Mouse (Mus musculus) heart, postnatal 14 days (tissue): ENCODE data around the gene Etv1. TPM values are rescaled to one million over a fixed set of nuclear protein-coding genes. Genes with fewer than 3 reads are reported as not detected.
A peak's percentile ranks its signal among the peaks of the same experiment; 100 is the strongest.

Experiments used
- DNase-seq, 2 experiments: peaks; one replicate each; pipeline ENCODE4 v3.0.0; 2021 to 2022
- intact Hi-C: fragments of 180-260 bp; cut with DNase I; formaldehyde crosslinking; loops from one replicate; pipeline ENCODE4 v1.15.1; 2025
- long read RNA-seq, 2 experiments: library from polyadenylated mRNA; stranded (forward); transcript quantifications; one replicate each; pipeline ENCODE4 v2.0.0; 2021
- total RNA-seq, 2 experiments: library from RNA; stranded (reverse); gene quantifications; 2 replicates each; pipeline ENCODE4 v1.2.3; 2021

Etv1 gene
- 10 to 100 TPM; 11.0 to 12.4 TPM for total RNA-seq
- long read RNA-seq, experiment 1, partial matches to known transcripts: 0 of 2 reads
- long read RNA-seq, experiment 1, other reads (novel, unspliced or antisense): 1 of 2 reads
- long read RNA-seq, experiment 2, partial matches to known transcripts: 3 of 3 reads
- long read RNA-seq, experiment 2, other reads (novel, unspliced or antisense): 0 of 3 reads

DNA sequence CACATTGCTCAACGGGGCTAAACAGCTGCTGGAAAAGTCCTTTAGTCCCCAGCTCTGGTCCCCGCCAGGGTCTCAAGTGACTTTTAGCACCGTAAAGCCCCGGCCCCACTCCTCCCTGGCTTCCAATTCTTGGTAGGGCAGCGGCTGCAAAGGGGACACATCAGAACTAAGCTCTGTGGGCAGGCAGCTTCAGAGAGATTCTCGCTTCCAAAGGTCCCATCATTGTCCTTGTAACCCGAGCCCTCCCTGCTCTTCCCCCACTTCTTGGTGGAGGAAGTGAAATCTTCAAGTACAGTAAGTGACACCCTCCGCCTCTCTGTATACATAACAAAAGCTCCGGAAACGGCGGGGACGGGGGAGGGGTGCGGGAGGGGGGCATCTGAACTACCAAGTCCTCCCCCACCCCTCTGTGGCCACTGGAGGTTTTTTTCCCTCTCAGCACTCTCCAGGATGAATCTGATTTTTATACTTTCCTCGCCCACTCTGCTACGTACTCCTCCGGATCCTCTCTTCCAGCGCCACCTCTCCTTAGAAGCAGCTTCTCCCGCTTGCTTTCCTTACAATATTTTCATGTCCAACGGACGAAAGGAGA is at the start of gene Etv1:
TSS of gene Etv1 (plus strand) at position 195 of the 592 bp plus-strand sequence.
- intact Hi-C loops: loop anchor here (10.0 kb wide), 1 partner anchor 184 kb away; no protein-coding TSS in a partner anchor
- DNase-seq: peak; percentile 38 to 51

DNA sequence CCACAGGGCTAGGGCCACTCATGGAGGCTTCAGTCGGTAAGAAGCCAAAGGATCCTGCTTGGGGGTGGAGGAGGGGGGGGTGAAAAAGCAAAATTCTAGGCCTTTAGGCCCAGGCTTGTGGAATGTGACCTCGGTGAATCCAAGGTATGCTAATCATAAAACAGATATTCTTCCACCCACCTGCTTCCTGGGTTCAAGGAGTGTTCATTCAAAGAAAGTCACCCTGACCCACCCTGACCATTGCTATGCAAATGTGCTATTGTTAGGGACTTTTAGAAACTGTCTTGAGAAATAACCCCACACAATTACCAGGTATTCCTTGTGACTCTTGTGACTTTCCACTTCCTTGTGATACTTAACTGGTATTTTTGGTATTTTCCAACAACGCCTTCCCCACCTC is 49.5 kb upstream of the Etv1 start:
- DNase-seq: no peak
- intact Hi-C loops: no loop called here

DNA sequence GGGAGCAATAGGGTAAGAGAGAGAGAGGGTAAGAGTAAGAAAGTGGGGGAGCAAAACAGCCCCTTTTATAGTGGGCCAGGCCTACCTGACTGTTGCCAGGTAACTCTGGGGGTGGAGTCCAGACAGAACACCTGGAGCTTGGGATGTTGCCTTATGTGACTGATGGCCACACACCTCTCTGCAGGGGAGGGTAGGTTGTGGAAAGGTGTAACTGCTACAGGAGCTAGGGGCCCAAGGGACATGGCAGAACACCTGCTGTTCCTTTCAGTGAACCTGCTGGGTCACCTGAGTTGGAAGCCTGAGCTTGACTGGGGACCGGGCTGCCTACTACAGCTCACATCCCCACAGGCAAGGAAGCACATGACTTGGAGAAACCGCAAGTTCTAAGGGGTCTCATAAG is 48.4 kb upstream of the Etv1 start:
- intact Hi-C loops: no loop called here
- no peak for DNase-seq

DNA sequence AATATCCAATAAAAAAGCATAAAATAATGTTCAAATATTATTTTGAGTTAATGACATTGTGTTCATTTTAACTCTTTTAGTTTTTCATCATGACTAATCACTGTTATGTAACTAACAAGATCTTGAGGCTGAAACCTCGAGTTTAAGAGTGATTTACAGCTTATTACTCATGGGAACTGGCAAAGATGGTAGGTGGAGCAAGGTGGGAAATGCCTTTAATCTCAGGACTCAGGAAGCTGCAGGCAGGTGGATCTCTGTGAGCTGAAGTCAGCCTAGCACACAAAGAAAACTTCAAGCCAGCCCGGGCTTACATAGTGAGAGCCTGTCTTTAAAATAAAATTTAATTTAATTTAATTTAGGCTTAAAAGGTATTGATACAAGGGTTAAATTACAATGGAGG is 19.9 kb upstream of the Etv1 start:
- intact Hi-C loops: no loop called here

DNA sequence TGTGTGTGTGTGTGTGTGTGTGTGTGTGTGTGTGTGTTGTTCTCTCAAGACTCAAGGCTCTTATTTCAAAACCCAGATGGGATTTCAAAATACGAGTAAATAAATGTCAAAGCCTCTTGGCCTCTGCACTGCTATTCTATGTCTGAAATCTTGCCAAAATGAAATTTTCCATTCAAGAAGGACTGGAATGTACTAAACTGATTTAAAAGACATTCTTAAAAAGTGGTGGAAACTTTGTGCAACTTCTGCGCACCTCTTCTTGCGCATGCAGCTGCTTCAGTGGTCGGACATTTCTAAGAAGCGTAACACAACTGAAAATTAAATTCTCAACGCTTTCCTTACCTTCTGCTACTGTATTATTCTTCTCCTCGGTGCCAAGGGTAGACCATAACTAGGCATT is 1.9 kb upstream of the Etv1 start:
- intact Hi-C loops: loop anchor here (10.0 kb wide), 1 partner anchor 183 kb away; no protein-coding TSS in a partner anchor

More for the DNA sequence above, 19.9 kb upstream of the Etv1 start:
- no peak for DNase-seq

DNA sequence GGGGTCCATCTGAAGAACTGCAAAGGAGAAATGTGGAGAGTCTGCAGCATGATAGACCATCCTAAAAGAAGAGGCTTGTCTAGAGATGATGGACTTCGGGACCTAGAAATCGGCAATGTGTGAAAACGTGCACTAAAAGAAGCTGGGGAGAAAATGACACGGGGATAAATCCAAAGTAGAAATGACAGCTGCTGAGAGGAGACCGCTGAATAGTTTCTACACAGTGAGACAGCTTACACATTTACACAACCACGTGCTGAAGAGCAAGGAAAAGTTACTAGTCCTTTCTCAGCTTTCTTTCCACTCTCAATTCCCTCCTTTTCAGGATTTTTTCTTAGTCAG is 1.3 kb upstream of the Etv1 start:
- no peak for DNase-seq
- intact Hi-C loops: loop anchor here (10.0 kb wide), 1 partner anchor 183 kb away; no protein-coding TSS in a partner anchor

More for the DNA sequence above, 1.9 kb upstream of the Etv1 start:
- peak in 1 of 2 experiments; percentile 4 for DNase-seq

DNA sequence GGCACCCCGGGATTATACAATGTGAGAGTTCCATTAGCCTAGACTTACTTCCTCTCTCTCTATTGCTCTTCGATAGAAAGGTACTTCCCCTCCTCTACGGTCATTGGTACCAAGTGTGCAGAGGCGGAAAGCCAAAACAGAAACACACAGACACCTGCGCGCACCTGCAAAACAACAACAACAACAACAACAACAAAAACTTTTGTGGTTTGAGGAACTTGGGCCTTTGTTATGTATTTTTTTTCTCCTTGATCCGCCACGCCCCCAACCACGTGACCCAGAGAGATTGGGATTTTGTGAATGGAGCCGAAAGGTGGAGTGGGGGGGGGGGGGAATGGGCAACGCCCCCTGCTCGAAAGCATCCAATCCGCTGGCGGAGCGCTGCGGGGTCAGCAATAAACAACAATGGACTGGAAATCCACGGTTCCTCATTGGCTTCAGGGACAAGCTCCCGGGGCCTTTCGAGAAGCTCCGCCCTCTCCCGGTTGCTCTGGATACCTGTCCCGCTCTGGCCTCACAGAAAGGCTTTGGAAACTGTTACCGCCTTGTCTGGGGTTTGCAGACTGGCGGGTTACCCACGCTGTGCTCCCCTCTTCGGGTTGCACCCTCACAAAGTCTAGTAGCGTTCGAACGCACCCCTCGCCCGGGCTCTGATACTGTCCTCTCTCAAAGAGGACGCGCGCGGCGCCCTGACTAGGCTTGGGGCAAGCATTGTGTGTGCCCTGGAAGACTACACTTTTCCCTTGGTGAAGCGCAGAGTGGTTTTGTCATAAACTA is 693 bp upstream of the Etv1 start:
- intact Hi-C loops: loop anchor here (10.0 kb wide), 1 partner anchor 184 kb away; no protein-coding TSS in a partner anchor
- peak; percentile 82 to 84 for DNase-seq

DNA sequence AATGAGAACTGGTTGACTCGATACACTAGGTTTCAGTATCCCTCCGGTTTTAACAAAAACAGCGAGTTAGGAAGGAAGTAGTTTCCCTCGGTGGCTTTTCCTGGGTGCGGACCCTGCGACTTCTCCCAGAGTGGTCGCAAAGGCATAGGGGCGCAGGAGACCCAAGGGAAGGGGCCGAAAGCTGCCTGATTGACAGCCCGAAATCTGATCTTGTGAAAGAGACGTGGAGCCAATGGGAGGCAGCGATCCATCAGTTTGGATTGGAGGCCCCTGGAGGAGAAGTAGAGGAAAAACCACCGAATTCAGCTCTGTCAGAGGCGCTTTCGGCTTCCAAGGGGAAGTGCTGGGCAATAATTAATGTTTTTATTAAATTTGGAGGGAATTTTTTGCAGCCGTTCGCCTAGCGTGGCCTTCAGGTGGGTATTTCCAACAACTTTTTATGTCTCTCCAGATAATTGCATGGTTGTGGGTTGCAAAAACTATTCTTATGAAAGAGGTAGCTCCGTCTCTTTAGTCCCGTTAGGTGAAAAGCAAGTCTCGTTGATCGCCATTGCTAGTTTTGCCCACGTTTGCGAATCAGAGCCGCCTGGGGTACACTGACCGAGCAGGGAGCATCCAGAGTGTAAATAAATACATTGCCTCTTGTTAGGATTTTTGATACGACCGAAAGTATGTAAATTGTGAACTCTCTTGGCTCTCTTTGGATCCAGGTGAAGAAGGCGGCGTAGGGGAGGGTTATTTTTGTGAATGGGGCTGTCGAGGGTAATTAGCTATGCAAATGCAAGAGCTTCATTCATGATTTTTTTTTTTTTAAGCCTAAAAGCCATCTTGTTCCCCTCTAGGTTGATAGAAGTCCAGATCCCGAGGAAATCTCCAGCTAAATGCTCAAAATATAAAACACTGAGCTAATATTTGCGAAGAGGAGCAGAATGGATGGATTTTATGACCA is 1.1 kb downstream of the Etv1 start:
- peak; percentile 61 to 70 for DNase-seq
- intact Hi-C loops: no loop called here

DNA sequence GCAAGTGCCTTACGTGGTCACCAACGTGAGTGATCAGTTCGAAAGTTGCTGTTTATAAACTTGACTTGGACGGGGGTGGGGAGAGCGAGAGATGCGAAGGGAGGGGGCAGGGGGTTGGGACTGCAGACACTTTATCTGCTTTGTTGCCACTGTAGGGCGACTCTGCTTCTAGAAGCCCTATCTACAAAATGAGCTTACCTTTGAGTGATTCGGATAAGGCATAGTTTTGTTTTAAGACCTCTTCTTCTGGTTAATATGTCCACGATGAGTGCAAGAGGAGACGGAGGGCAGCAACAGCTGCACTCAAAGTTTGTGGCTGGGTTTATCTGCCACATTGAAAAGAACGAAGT is 1.8 kb downstream of the Etv1 start:
- peak; percentile 14 to 26 for DNase-seq
- intact Hi-C loops: no loop called here

DNA sequence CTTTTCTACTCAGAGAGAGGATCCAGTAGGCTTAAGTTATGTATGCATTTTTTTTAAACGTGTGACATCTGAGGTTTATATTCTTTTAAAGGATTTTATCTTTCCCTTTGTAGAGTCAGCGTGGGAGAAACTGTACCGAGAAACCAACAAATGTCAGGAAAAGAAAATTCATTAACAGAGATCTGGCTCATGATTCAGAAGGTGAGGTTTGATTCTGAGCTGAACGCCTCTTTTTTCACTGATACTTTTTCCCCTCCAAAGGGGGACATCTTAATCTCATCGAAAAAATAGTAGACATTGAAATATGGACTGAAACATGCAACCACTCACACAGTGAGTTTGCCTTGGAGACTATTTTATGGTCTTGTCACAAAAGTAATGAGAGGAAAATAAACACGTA is 2.5 kb downstream of the Etv1 start:
- DNase-seq: no peak
- intact Hi-C loops: no loop called here

DNA sequence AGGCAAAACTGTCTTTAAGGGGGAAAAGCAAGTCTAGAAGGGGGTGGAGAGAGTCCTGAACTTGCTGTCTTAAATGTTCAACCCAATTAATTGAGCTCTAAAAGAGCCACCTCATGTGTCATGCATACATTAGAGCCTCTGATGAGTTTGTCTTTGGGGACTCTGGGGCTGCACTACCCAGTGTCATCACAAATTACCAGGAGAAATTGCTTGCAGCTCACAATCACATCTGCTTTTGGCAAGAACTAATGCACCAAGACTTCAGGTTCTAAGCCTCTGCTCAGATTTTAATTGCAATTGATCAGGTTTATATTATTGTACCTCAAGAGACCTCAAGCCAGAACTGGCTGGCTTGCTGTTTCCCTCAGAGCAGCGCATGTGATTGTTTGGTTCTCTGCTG is 4.1 kb downstream of the Etv1 start:
- intact Hi-C loops: no loop called here
- no peak for DNase-seq

DNA sequence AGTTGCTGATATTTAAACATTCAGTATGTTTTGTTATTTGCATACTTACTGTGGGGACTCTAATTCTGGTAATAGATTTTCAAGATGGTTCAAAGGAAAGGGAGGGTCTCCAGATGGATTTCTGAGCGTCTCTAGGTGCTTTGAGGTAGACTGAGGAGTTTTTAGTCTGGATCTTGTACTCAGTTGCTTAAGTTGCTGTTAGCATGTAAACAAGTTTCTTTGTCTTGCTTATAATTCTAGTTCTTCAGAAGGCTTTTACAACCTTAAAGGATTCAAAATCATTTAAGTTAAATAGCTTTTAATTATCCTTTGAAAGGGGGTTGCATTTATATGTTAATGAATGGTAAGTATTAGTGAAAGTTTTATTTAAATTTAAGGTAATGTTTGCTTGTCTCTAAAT is 5.0 kb downstream of the Etv1 start:
- no peak for DNase-seq
- intact Hi-C loops: no loop called here

DNA sequence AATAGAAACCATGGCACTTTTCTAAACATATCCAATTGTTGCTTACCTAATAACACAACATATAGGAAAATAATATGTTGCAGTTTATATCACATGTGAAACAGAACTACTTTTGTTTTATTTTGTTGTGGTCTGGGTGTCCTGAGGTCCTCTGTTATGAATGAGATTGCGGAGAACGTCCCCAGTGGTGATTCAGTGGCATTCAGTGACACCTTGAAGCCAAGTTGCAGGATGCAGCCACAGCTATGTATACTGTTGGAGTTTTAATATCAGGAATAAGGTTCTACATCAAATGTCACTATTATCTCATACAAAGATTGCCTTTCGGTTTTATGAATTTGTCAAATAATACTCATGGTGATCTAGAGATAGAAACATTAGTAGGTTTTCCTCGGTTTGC is 7.4 kb downstream of the Etv1 start:
- no peak for DNase-seq
- intact Hi-C loops: no loop called here

DNA sequence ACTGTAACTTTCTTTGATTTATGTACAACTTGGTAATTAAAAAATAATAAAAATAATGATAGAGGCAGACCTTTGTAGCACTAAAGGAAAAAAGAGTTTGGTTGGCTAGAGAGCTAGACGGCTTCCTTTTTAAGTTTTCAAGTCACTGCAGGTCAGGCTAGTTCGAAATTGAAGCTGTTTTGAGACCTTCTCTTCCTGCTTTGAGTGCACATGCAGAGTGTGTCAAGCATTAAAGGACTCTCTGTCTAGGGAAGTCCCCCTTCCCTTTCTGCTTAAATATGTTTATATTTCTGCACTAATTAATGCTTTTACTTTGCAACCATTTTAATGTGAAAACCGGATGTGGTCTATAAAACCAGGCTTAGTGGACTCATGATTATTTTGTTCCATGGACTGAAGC is 8.5 kb downstream of the Etv1 start:
- intact Hi-C loops: no loop called here
- no peak for DNase-seq

DNA sequence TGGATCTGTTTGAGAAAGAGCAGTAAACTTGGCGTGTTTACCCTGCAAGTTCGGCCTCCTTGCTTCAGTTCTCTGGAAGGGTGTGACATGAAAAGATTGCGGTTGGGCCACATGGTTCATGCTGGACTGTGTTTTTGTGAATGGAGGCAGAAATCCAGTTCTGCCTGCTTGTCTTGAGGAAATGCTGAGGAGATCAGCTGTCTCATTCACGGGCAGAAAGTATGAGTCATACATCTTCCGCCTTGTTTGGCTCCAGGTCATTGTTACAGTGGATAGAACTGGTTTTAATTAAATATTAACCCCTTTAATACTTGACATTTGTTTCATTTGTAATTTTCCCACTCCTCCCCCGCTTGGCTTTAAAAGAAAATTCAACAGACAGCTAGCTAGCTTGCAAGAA is 9.4 kb downstream of the Etv1 start:
- intact Hi-C loops: no loop called here
- DNase-seq: peak; percentile 49 to 59

DNA sequence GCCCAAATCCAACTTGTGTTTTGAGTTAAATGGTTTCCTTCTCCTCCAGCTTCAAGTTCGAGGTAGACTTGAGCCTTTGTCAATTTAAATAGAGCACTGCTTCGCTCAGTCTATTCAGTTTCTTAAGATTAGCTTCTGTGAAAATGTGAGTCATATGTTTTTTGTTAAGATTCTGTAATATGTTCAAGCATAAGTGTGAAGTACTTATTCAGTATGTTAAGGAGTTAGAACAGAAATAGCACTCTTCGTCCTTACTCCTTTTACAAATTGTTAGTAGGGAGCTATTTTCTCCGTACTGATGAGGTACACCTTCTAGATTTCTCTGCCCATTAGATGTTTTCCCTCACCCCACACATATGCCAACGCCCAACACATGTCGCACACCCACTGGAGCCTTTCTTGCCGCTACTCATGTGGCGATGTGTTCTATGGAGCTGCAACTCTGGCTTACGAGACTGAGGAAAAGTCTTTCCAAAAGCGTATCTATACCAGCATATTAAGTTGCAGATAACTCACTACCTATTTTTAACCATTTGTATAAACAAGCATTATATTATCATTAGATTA is 10.7 kb downstream of the Etv1 start:
- intact Hi-C loops: loop anchor here (10.0 kb wide), 1 partner anchor 135 kb away; no protein-coding TSS in a partner anchor
- no peak for DNase-seq

DNA sequence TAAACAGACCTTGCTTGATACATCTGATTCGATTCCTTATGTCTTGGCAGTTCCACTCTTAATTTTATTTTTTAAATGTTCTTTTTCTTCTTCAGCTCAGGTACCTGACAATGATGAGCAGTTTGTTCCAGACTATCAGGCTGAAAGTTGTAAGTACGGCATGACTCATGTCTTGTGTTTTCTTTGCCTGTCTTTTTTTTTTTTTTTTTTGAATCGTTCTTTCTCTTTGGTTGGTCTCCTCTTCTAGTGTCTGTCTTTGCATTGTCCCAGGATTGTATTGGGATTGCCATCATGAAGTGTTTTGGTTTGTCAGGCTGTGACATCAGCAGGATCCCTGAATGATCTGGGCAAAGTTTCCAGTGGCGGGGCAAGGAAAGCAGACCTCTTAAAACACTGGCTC is 13.9 kb downstream of the Etv1 start:
- intact Hi-C loops: loop anchor here (10.0 kb wide), 1 partner anchor 132 kb away; no protein-coding TSS in a partner anchor
- DNase-seq: no peak

DNA sequence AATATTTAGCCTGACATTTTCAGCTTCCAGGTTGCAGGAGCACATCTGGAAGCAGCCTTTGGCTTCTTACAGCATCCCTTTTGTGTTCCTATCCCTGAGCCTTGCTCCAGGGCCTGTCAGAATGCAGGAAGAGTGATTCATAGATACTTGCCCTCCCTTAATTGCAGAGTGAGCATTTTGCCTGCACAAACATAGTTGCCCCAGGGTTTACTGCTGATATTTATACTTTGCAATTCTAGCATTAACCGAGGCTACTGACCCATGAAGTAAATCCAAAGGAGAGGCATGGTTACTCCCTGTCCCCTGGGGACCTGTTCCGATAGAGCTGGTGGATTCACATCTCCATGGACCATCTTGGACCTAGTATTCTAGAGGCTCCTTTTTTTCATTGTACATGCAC is 14.5 kb downstream of the Etv1 start:
- intact Hi-C loops: loop anchor here (10.0 kb wide), 1 partner anchor 131 kb away; no protein-coding TSS in a partner anchor

DNA sequence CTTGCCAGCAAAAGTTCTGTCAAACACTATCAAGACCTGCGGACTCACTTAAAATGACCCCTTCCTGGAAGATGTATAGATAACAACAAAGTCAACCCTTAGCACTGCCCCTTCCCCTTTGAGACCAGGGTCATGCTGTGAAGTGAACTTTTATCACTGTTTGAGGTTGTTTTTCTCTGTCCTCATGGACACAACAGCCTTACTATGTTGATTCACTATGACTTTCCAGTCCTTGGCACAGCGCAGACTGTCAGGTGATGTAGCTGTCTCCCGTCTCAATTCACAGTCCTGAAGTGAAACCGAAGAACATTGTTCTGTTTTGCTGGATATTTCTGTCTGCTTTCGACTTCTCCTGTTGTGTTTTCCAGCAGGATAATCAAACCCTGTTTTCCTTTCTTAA is 27.9 kb downstream of the Etv1 start:
- DNase-seq: no peak
- intact Hi-C loops: no loop called here

More for the DNA sequence above, 14.5 kb downstream of the Etv1 start:
- no peak for DNase-seq

DNA sequence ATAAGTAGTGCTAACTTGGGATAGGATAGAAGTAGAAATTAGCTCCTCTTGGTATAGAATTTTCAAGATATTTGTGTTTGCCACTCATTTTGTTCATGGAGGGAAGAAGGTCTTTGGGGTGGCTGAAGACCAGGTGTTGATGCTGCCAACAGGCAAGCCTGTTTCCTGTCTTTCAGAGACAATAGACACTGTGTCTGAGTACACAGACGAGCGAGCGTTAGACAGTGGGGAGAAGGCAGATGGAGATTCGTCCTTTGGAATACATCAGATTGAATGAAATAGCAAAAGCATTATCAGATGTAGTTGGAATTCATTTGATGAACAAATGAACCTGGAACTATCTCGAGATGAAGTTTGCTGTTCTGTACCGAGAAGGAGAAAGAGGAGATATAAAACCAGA is 33.2 kb downstream of the Etv1 start:
- DNase-seq: no peak
- intact Hi-C loops: no loop called here
